Mouse (Mus musculus) heart, postnatal 0 days (tissue): ENCODE results near the gene Bglap3. TPM values are rescaled to one million over a fixed set of nuclear protein-coding genes. Genes with fewer than 3 reads are reported as not detected.
"Not testable (repeated sequence)": the region's sequence is repeated elsewhere in the genome, so short reads cannot be mapped to it uniquely, and the experiment has no call there.

Experiments
- ATAC-seq: fragments of 200-750 bp; cut with Nextera tagmentation; 2 replicates; pipeline ENCODE4 v1.8.0; 2017; ENCODE audit warnings: low read depth, moderate number of reproducible peaks, moderate library complexity; ENCODE audit not compliant: insufficient read depth
- DNase-seq: peaks from one replicate; pipeline ENCODE4 v3.0.0-alpha.2; 2016; ENCODE audit warnings: low spot score
- H3K27ac ChIP-seq: fragments of 300-500 bp; sonication (generic); 2 replicates; pipeline ENCODE4 v1.5.1; 2014; ENCODE audit warnings: low read depth, mild to moderate bottlenecking
- H3K27me3 ChIP-seq: fragments of 300-500 bp; sonication (generic); 2 replicates; pipeline ENCODE4 v1.6.1; 2014; ENCODE audit warnings: low read length, mixed read lengths; ENCODE audit not compliant: control insufficient read depth, insufficient read depth
- H3K36me3 ChIP-seq: fragments of 300-500 bp; sonication (generic); replicated peaks from 2 replicates; pipeline ENCODE4 v1.6.1; 2014; ENCODE audit warnings: low read length, mixed read lengths; ENCODE audit not compliant: control insufficient read depth, insufficient read depth
- H3K4me1 ChIP-seq: fragments of 300-500 bp; sonication (generic); 2 replicates; pipeline ENCODE4 v1.6.1; 2014; ENCODE audit warnings: antibody characterized with exemption; ENCODE audit not compliant: control insufficient read depth, insufficient read depth
- H3K4me2 ChIP-seq: fragments of 300-500 bp; sonication (generic); 2 replicates; pipeline ENCODE4 v1.6.1; 2014; ENCODE audit warnings: low read depth, mild to moderate bottlenecking, low read length, moderate library complexity
- H3K4me3 ChIP-seq: fragments of 300-500 bp; sonication (generic); 2 replicates; pipeline ENCODE4 v1.5.1; 2014; ENCODE audit warnings: low read depth, low read length
- H3K9ac ChIP-seq: fragments of 300-500 bp; sonication (generic); replicated peaks from 2 replicates; pipeline ENCODE4 v1.6.1; 2014; ENCODE audit warnings: low read depth, low read length, mixed read lengths
- H3K9me3 ChIP-seq: fragments of 300-500 bp; sonication (generic); replicated peaks from 2 replicates; pipeline ENCODE4 v1.6.1; 2016; ENCODE audit warnings: low read length; ENCODE audit not compliant: control insufficient read depth
- CTCF ChIP-seq: IDR thresholded peaks from 2 replicates; pipeline ENCODE4 v1.5.1; 2016; ENCODE audit warnings: antibody characterized with exemption, control low read depth, low read depth
- EP300 ChIP-seq: IDR thresholded peaks from 2 replicates; pipeline ENCODE4 v1.6.1; 2016; ENCODE audit warnings: antibody characterized with exemption, low read depth
- WGBS: fragments of 180-500 bp; shearing (Covaris S2); extraction: QIAGEN DNeasy Blood & Tissue Kit; methylation state at CpG from one replicate; pipeline ENCODE4 v1.1.7; 2014; 5-methylcytosine and 5-hydroxymethylcytosine counted together
- polyA plus RNA-seq: library from polyadenylated mRNA; unstranded; fragments of >200 nt; fragmentation: Nextera tagmentation; extraction: Ambion mirVana; gene quantifications from 2 replicates; pipeline ENCODE4 v1.2.1, GENCODE M21; 2015
- total RNA-seq: library from RNA; depleted of rRNA; stranded (reverse); fragments of >200 nt; gene quantifications from 2 replicates; pipeline ENCODE4 v1.2.3, GENCODE M21; 2014; ENCODE audit warnings: low replicate concordance

The Bglap3 gene
- total and polyA plus RNA-seq, 2 experiments from 2014 or later, result not detected

DNA sequence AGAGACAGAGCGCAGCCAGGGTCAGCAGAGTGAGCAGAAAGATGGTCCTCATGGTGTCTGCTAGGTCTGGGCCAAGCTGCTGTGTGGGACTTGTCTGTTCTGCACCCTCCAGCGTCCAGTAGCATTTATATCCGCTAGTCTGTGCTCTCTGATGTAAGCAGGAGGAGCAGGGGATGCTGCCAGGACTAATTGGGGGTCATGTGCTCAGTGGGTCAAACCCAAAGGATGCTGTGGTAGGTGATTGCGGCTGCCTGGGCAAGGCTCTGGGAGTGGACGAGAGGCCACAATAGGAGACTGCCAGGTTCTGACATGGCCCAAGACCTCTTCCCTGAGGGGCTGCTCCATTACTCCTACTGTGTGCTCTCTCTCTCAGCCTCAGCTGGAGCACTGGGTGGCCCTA is 11.8 kb upstream of the Bglap3 start, which contains the start of gene Bglap:
Bglap (minus strand) TSS at position 101 of the 400 bp plus-strand sequence.
- Histone ChIP-seq H3K9me3 (no peaks in the 10 kb centered on the region), H3K9ac (no peak within 1 kb of the TSS), H3K27me3 (no peaks in the 10 kb centered on the region), H3K36me3 (no peaks in the 10 kb centered on the region), H3K4me1 (no peaks in the 10 kb centered on the region), H3K4me3 (no peak within 1 kb of the TSS), H3K27ac (no peak within 1 kb of the TSS), H3K4me2 (no peak within 1 kb of the TSS)
- DNase-seq (no peak), ATAC-seq (no peak)
- TF ChIP-seq EP300 (no peak), CTCF (no peak)
- 67% methylated on average over 5 of the region's 5 CpGs for WGBS

DNA sequence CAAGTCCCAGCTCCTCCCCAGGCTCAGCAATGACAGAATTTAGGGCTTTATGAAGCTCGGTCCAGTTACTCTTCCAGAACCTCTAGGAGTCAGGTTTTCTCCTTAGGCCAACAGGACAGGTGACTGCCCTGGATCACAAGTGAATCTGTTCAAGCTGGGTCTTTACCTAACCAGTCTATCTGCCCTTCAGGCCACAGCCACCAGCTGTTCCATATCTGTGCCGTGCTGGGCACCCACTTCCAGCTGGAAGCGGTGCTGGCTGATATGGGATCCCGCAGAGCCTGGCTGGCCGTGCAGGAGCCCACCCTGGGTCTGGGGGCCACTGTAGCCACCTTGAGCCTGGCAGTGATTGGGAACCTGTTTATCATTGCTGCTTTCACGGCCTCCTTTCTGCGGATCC is 9.8 kb upstream of the Bglap3 start:
- not testable (repeated sequence) for H3K27me3 ChIP-seq, ATAC-seq, DNase-seq, H3K9me3 ChIP-seq, H3K4me3 ChIP-seq, H3K36me3 ChIP-seq, H3K4me1 ChIP-seq, H3K9ac ChIP-seq, H3K27ac ChIP-seq, H3K4me2 ChIP-seq
- 33% methylated on average over 1 of the region's 7 CpGs for WGBS

DNA sequence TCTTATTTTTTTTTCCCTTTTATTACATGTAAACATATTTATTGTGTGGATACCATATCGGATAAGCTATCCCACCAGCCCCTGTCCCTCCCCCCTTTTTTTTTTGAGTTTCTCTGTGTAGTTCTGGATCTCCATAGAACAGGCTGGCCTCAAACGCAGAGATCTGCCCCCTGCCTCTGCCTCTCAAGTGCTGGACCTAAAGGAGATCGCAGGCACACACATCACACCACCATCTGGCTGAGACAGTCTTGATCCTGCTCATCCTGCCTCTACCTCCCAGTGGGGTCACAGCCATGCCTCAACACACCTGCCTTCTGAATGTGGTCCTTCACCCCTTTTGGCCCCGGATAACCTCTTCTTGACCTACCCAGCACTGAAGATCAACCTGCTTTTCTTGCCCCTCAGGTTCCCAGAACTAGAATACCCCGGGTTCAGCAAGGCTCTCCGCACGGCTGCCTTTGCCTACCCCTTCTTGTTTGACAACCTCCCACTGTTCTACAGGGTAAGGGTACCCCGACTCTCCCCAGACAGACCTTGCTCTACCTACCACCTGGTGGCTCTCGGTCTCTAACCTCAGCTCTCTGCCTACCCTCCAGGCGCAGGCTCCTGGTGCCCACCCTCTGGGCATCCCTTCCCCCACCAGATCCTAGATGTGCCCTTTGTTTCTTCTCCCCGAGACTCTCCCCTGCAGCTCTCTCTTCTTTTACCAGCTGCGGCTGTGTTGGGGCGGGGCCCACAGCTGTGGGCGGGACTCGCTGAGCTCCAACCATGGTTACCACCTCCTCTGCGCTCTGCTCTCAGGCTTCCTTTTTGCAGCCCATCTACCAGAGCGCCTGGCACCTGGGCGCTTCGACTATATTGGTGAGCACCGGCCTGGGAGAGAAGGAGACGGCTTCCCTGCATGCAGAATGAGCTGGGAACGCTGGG is 9.1 kb upstream of the Bglap3 start:
- DNase-seq, H3K9me3 ChIP-seq, H3K4me1 ChIP-seq, H3K4me3 ChIP-seq, H3K4me2 ChIP-seq, H3K36me3 ChIP-seq, H3K27me3 ChIP-seq, H3K9ac ChIP-seq, H3K27ac ChIP-seq: not testable (repeated sequence)
- 15% methylated on average over 17 of the region's 22 CpGs for whole genome bisulfite sequencing
- ATAC-seq, result 0 out of 2 replicates have a peak, but pooled peaks have one; percentile 31

GRCm38 (mm10) chr3:88378599-88378998 is 6.1 kb upstream of the Bglap3 start, which contains the start of gene Bglap2:
Gene Bglap2 (minus strand): TSS chr3:88378699.
- H3K27ac ChIP-seq, ATAC-seq, H3K36me3 ChIP-seq, H3K4me2 ChIP-seq, H3K4me1 ChIP-seq, H3K9ac ChIP-seq, H3K4me3 ChIP-seq, H3K27me3 ChIP-seq, H3K9me3 ChIP-seq, DNase-seq: not testable (repeated sequence)
- 75% methylated on average over 4 of the region's 5 CpGs for WGBS

DNA sequence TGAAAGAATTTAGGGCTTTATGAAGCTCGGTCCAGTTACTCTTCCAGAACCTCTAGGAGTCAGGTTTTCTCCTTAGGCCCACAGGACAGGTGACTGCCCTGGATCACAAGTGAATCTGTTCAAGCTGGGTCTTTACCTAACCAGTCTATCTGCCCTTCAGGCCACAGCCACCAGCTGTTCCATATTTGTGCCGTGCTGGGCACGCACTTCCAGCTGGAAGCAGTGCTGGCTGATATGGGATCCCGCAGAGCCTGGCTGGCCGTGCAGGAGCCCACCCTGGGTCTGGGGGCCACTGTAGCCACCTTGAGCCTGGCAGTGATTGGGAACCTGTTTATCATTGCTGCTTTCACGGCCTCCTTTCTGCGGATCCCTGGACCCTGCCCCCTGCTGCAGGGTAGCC is 4.1 kb upstream of the Bglap3 start:
- not testable (repeated sequence) for H3K9ac ChIP-seq, DNase-seq, H3K4me3 ChIP-seq, H3K36me3 ChIP-seq, H3K27ac ChIP-seq, H3K4me1 ChIP-seq, H3K27me3 ChIP-seq, H3K9me3 ChIP-seq
- H3K4me2 ChIP-seq, result peak overlapping the region; percentile 33
- WGBS, result 12% methylated on average over 5 of the region's 7 CpGs
- peak; percentile 28; the same call in 1 of the 2 replicates for ATAC-seq

DNA sequence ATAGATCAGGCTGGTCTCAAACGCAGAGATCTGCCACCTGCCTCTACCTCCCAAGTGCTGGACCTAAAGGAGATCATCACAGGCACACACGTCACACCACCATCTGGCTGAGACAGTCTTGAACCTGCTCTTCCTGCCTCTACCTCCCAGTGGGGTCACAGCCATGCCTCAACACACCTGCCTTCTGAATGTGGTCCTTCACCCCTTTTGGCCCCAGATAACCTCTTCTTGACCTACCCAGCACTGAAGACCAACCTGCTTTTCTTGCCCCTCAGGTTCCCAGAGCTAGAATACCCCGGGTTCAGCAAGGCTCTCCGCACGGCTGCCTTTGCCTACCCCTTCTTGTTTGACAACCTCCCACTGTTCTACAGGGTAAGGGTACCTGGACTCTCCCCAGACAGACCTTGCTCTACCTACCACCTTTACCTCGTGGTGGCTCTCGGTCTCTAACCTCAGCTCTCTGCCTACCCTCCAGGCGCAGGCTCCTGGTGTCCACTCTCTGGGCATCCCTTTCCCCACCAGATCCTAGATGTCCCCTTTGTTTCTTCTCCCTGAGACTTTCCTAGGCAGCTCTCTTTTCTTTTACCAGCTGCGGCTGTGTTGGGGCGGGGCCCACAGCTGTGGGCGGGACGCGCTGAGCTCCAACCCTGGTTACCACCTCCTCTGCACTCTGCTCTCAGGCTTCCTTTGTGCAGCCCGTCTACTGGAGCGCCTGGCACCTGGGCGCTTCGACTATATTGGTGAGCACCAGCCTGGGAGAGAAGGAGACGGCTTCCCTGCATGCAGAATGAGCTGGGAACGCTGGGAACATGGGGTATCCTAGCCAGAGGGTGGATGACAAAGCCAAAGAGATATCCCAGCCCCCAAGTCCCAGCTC is 3.4 kb upstream of the Bglap3 start:
- H3K27me3 ChIP-seq, H3K36me3 ChIP-seq, H3K4me3 ChIP-seq, H3K27ac ChIP-seq, H3K9me3 ChIP-seq, H3K4me1 ChIP-seq, H3K9ac ChIP-seq: not testable (repeated sequence)
- peak; percentile 85 for ATAC-seq
- peak; percentile 35 for DNase-seq
- WGBS, result 12% methylated on average over 16 of the region's 19 CpGs
- H3K4me2 ChIP-seq, result peak overlapping the region; percentile 33

- WGBS, result 52% methylated on average over 7 of the region's 7 CpGs
- H3K27me3 ChIP-seq, result peaks cover 10% of the 10 kb centered on the region
- ATAC-seq, H3K9me3 ChIP-seq, H3K4me3 ChIP-seq, H3K9ac ChIP-seq, H3K4me2 ChIP-seq, DNase-seq, H3K27ac ChIP-seq, H3K36me3 ChIP-seq, H3K4me1 ChIP-seq: not testable (repeated sequence)
These were observed 4.0 kb downstream of the Bglap3 start for GRCm38 (mm10) chr3:88368511-88368910.

DNA sequence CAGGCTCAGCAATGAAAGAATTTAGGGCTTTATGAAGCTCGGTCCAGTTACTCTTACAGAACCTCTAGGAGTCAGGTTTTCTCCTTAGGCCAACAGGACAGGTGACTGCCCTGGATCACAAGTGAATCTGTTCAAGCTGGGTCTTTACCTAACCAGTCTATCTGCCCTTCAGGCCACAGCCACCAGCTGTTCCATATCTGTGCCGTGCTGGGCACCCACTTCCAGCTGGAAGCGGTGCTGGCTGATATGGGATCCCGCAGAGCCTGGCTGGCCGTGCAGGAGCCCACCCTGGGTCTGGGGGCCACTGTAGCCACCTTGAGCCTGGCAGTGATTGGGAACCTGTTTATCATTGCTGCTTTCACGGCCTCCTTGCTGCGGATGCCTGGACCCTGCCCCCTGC is 5.0 kb downstream of the Bglap3 start:
- not testable (repeated sequence) for H3K9me3 ChIP-seq, H3K9ac ChIP-seq, H3K4me2 ChIP-seq, H3K27ac ChIP-seq, H3K4me1 ChIP-seq, ATAC-seq, H3K4me3 ChIP-seq, H3K36me3 ChIP-seq, DNase-seq
- peaks cover 10% of the 10 kb centered on the region for H3K27me3 ChIP-seq
- 53% methylated on average over 3 of the region's 7 CpGs for WGBS
